Mouse (Mus musculus) cerebellum, adult 9-11 months (tissue): ENCODE measurements around the gene Plekhn1.

Experiments
- DNase-seq: peaks from one replicate; pipeline ENCODE4 v3.0.0; 2022

Gene Plekhn1

GRCm38 (mm10) chr4:156234701-156235213, at the start of gene Plekhn1:
TSS of gene Plekhn1 (minus strand) at chr4:156234857.
- peak; percentile 81 for DNase-seq

- DNase-seq = peak; percentile 21
These were observed 20.6 kb upstream of the Plekhn1 start, which contains the start of gene Samd11 for GRCm38 (mm10) chr4:156255078-156255839. TSS of gene Samd11 (minus strand) at chr4:156255657.

GRCm38 (mm10) chr4:156254361-156255077, 19.9 kb upstream of the Plekhn1 start:
- peak; percentile 29 for DNase-seq

- peak; percentile 27 for DNase-seq
These were observed 18.4 kb upstream of the Plekhn1 start for GRCm38 (mm10) chr4:156253043-156253442.

GRCm38 (mm10) chr4:156252619-156253018, 18.0 kb upstream of the Plekhn1 start:
- no peak for DNase-seq

- DNase-seq = peak; percentile 13
These were observed 17.5 kb upstream of the Plekhn1 start for GRCm38 (mm10) chr4:156252140-156252539.

- DNase-seq = no peak
These were observed 16.4 kb upstream of the Plekhn1 start for GRCm38 (mm10) chr4:156251081-156251480.

- peak; percentile 11 for DNase-seq
These were observed 14.9 kb upstream of the Plekhn1 start for GRCm38 (mm10) chr4:156249567-156249966.

GRCm38 (mm10) chr4:156236651-156237447, 2.2 kb upstream of the Plekhn1 start:
- DNase-seq = peak; percentile 65

- peak; percentile 90 for DNase-seq
These were observed 1.3 kb upstream of the Plekhn1 start, which contains the start of gene Noc2l for GRCm38 (mm10) chr4:156235808-156236533. TSS of gene Noc2l (plus strand) at chr4:156236010.

- DNase-seq = peak; percentile 38
These were observed 708 bp upstream of the Plekhn1 start for GRCm38 (mm10) chr4:156235360-156235770.

- DNase-seq = peak; percentile 59
These were observed 596 bp downstream of the Plekhn1 start for GRCm38 (mm10) chr4:156234021-156234501.

- DNase-seq = no peak
These were observed 6.1 kb downstream of the Plekhn1 start for GRCm38 (mm10) chr4:156228393-156229024.

GRCm38 (mm10) chr4:156227752-156228392, 6.8 kb downstream of the Plekhn1 start:
- no peak for DNase-seq

- no peak for DNase-seq
These were observed 10.4 kb downstream of the Plekhn1 start for GRCm38 (mm10) chr4:156224276-156224675.

GRCm38 (mm10) chr4:156219936-156220335, 14.7 kb downstream of the Plekhn1 start:
- DNase-seq = no peak

GRCm38 (mm10) chr4:156217838-156218237, 16.8 kb downstream of the Plekhn1 start:
- DNase-seq = no peak

- no peak for DNase-seq
These were observed 17.5 kb downstream of the Plekhn1 start for GRCm38 (mm10) chr4:156217022-156217669.

GRCm38 (mm10) chr4:156216196-156216595, 18.5 kb downstream of the Plekhn1 start:
- no peak for DNase-seq

- DNase-seq = no peak
These were observed 19.0 kb downstream of the Plekhn1 start, which contains the start of gene Perm1 for GRCm38 (mm10) chr4:156215649-156216048. TSS of gene Perm1 (plus strand) at chr4:156215868.
